Mouse (Mus musculus) G1E (cell line): ENCODE results near the gene Ccnb1ip1. TPM values are rescaled to one million over a fixed set of nuclear protein-coding genes. Genes with fewer than 3 reads are reported as not detected.

Source experiments
- ATAC-seq: 2 replicates; pipeline ENCODE4 v1.8.0; 2016; ENCODE audit warnings: mild to moderate bottlenecking; ENCODE audit not compliant: insufficient number of reproducible peaks, poor library complexity, low FRiP score, severe bottlenecking; ENCODE audit errors: extremely low read depth
- DNase-seq: peaks from one replicate; pipeline ENCODE4 v3.0.0; 2012; ENCODE audit warnings: low spot score
- H3K27me3 ChIP-seq: 2 replicates; pipeline ENCODE4 v1.6.1; 2012; ENCODE audit warnings: mild to moderate bottlenecking, low read length, inconsistent platforms; ENCODE audit not compliant: insufficient read depth
- H3K36me3 ChIP-seq: replicated peaks from 2 replicates; pipeline ENCODE3; 2012; ENCODE audit warnings: mild to moderate bottlenecking, inconsistent platforms
- H3K4me1 ChIP-seq: 2 replicates; pipeline ENCODE4 v1.6.1; 2012; ENCODE audit warnings: low read depth, low read length, inconsistent platforms, mixed read lengths; ENCODE audit not compliant: insufficient read depth
- H3K4me3 ChIP-seq: 2 replicates; pipeline ENCODE4 v1.5.1; 2012; ENCODE audit warnings: low read depth, mild to moderate bottlenecking, inconsistent platforms, low read length, moderate library complexity, mixed read lengths
- H3K9me3 ChIP-seq: replicated peaks from 2 replicates; pipeline ENCODE4 v1.6.1; 2012; ENCODE audit warnings: inconsistent platforms
- CTCF ChIP-seq: IDR thresholded peaks from 2 replicates; pipeline ENCODE4 v1.5.1; 2012; ENCODE audit warnings: low read depth, low read length, inconsistent platforms, mixed read lengths
- GATA1 ChIP-seq: IDR thresholded peaks from 2 replicates; pipeline ENCODE4 v1.6.1; 2012; ENCODE audit warnings: borderline replicate concordance, low read length, inconsistent platforms, mixed read lengths
- GATA2 ChIP-seq: IDR thresholded peaks from 2 replicates; pipeline ENCODE4 v1.6.1; 2012; ENCODE audit warnings: low read depth, low read length, inconsistent platforms, borderline replicate concordance
- POLR2AphosphoS5 ChIP-seq: IDR thresholded peaks from 2 replicates; pipeline ENCODE4 v1.6.1; 2012; ENCODE audit warnings: low read depth, low read length, inconsistent platforms; ENCODE audit not compliant: insufficient replicate concordance
- TAL1 ChIP-seq: conservative IDR thresholded peaks from 2 replicates; pipeline ENCODE4 v1.6.1; 2012; ENCODE audit warnings: low read depth, low read length, inconsistent platforms, mixed read lengths
- polyA plus RNA-seq: library from polyadenylated mRNA; stranded (reverse); fragments of >175 nt; gene quantifications from 2 replicates; pipeline ENCODE4 v1.2.3, GENCODE M21; 2012
- total RNA-seq, 2 experiments: library from RNA; stranded (forward) in 1 of 2; stranded (reverse) in 1 of 2; fragments of 200-1000 nt in 1 of 2; fragments of >200 nt in 1 of 2; fragmentation: Nextera tagmentation in 1 of 2; gene quantifications; 2 replicates each; pipeline ENCODE4 v1.2.3; 2014 to 2017

The Ccnb1ip1 gene
- total and polyA plus RNA-seq, 3 experiments, result 0.22 to 8.7 (median 8.3) TPM

GRCm38 (mm10) chr14:50795261-50795935, 12.1 kb downstream of the Ccnb1ip1 start:
- H3K36me3 ChIP-seq, result peaks cover 79% of the 10 kb centered on the region
- no peaks in the 10 kb centered on the region for H3K27me3 ChIP-seq
- TF ChIP-seq CTCF (no peak), GATA2 (no peak), GATA1 (no peak), TAL1 (no peak), POLR2AphosphoS5 (no peak; the same call in 1 of the 2 replicates)
- DNase-seq (no peak), ATAC-seq (no peak)
- peaks cover 15% of the 10 kb centered on the region for H3K4me1 ChIP-seq
- H3K9me3 ChIP-seq, result no peaks in the 10 kb centered on the region
- no peak overlapping the region for H3K4me3 ChIP-seq

GRCm38 (mm10) chr14:50788157-50788556, 19.4 kb downstream of the Ccnb1ip1 start:
- H3K36me3 ChIP-seq, result peaks cover 49% of the 10 kb centered on the region
- H3K27me3 ChIP-seq, result no peaks in the 10 kb centered on the region
- ATAC-seq (no peak), DNase-seq (no peak)
- peaks cover 11% of the 10 kb centered on the region for H3K4me1 ChIP-seq
- H3K9me3 ChIP-seq, result no peaks in the 10 kb centered on the region
- TF ChIP-seq GATA2 (no peak), POLR2AphosphoS5 (no peak)
- no peak overlapping the region for H3K4me3 ChIP-seq

DNA sequence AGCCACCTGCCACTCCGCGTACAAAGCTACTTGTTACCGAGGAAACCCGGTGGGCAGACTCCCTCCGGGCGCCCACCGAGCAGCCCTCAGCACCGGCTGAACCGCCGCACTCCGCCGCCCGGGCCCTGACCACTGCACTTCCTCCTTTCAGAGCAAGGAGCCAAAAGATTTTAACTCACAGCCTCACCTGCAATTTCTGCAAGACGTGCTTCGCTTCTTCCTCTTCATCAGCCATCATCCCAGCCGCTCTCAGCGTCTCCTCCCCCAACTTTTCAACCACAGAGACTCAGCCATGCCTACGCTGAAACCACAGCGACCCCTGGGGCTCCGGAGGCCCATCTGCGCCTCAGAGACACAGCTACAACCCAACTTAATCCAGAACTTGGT, 22.3 kb downstream of the Ccnb1ip1 start, which contains the start of gene Ttc5:
TSS of gene Ttc5 (minus strand) at position 269 of the 387 bp plus-strand sequence.
- Histone ChIP-seq H3K4me1 (peaks cover 16% of the 10 kb centered on the region), H3K4me3 (peak within 1 kb of the TSS; percentile 87), H3K36me3 (peaks cover 47% of the 10 kb centered on the region), H3K27me3 (no peaks in the 10 kb centered on the region), H3K9me3 (no peaks in the 10 kb centered on the region)
- peak; percentile 66 for DNase-seq
- ATAC-seq, result peak; percentile 70
- TF ChIP-seq CTCF (peak; percentile 72; the same call in 1 of the 2 replicates), GATA2 (no peak), TAL1 (no peak)

GRCm38 (mm10) chr14:50784391-50785250, 22.9 kb downstream of the Ccnb1ip1 start:
- ATAC-seq, result no peak
- H3K27me3 ChIP-seq, result no peaks in the 10 kb centered on the region
- H3K4me1 ChIP-seq, result peaks cover 16% of the 10 kb centered on the region
- DNase-seq, result no peak
- TF ChIP-seq POLR2AphosphoS5 (no peak), TAL1 (no peak), GATA2 (no peak), GATA1 (no peak), CTCF (no peak)
- H3K36me3 ChIP-seq, result peaks cover 42% of the 10 kb centered on the region
- peak overlapping the region; percentile 87 for H3K4me3 ChIP-seq
- no peaks in the 10 kb centered on the region for H3K9me3 ChIP-seq

GRCm38 (mm10) chr14:50782166-50782565, 25.4 kb downstream of the Ccnb1ip1 start:
- peaks cover 16% of the 10 kb centered on the region for H3K4me1 ChIP-seq
- H3K36me3 ChIP-seq, result peaks cover 42% of the 10 kb centered on the region
- no peak for ATAC-seq
- no peaks in the 10 kb centered on the region for H3K9me3 ChIP-seq
- no peaks in the 10 kb centered on the region for H3K27me3 ChIP-seq
- DNase-seq, result no peak
- no peak overlapping the region for H3K4me3 ChIP-seq
- TF ChIP-seq TAL1 (no peak), CTCF (no peak), POLR2AphosphoS5 (no peak), GATA1 (no peak), GATA2 (no peak)

GRCm38 (mm10) chr14:50771342-50771741, 36.2 kb downstream of the Ccnb1ip1 start:
- TF ChIP-seq POLR2AphosphoS5, result no peak
- no peak for TF ChIP-seq CTCF
- no peak for TF ChIP-seq GATA2
- TF ChIP-seq TAL1, result no peak
- no peak for TF ChIP-seq GATA1
- DNase-seq (no peak), ATAC-seq (no peak)
- no peaks in the 10 kb centered on the region for H3K9me3 ChIP-seq
- peaks cover 88% of the 10 kb centered on the region for H3K36me3 ChIP-seq
- H3K4me1 ChIP-seq, result peaks cover 3% of the 10 kb centered on the region; the same call in 1 of the 2 replicates
- no peaks in the 10 kb centered on the region; the same call in 1 of the 2 replicates for H3K27me3 ChIP-seq
- no peak overlapping the region for H3K4me3 ChIP-seq
